Mouse (Mus musculus): ENCODE results near the gene Tmem44.

Tmem44 gene

GRCm38 (mm10) chr16:30518635-30519034 is 32.0 kb downstream of the Tmem44 start:
- DNase-seq (ENCODE audit: low spot score in 2 of 2), result no peak

DNA sequence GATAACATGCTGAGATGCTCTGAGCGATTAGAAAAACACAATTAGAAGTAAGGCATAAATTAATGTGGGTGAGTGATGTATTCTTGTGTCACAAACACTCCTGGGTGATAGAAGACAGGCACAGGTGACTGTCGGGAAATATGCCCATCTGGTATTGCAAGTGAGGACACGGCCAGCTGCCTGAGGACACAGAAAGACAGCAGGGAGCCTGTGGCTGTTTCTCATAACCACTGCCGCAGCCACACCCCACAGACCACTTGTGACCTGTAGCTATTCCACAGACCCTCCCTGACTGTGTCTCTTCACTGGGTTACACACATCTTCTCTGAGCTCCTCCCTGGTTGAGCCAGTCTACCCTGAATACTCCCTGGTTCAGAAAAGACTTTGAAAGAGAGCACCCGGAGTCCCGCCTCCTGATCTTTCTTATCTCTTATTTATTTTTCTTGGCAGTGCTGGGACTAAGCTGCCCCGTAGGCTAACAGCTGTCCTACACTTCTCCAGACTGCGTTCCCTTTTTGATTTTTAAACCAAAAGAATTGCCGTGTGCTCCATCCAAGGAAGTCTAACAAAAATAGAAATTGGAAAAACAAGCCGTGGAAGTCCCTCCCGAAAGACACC is 32.9 kb downstream of the Tmem44 start:
- no peak for DNase-seq (ENCODE audit: low spot score in 2 of 2)

- no peak for DNase-seq (ENCODE audit: low spot score in 2 of 2)
Observed at GRCm38 (mm10) chr16:30516993-30517392, 33.6 kb downstream of the Tmem44 start.

- peak in 1 of 2 experiments; percentile 36 for DNase-seq (ENCODE audit: low spot score in 2 of 2)
Observed at GRCm38 (mm10) chr16:30515418-30515817, 35.2 kb downstream of the Tmem44 start.

- DNase-seq (ENCODE audit: low spot score in 2 of 2), result no peak
Observed at GRCm38 (mm10) chr16:30513050-30514024, 37.3 kb downstream of the Tmem44 start.

DNA sequence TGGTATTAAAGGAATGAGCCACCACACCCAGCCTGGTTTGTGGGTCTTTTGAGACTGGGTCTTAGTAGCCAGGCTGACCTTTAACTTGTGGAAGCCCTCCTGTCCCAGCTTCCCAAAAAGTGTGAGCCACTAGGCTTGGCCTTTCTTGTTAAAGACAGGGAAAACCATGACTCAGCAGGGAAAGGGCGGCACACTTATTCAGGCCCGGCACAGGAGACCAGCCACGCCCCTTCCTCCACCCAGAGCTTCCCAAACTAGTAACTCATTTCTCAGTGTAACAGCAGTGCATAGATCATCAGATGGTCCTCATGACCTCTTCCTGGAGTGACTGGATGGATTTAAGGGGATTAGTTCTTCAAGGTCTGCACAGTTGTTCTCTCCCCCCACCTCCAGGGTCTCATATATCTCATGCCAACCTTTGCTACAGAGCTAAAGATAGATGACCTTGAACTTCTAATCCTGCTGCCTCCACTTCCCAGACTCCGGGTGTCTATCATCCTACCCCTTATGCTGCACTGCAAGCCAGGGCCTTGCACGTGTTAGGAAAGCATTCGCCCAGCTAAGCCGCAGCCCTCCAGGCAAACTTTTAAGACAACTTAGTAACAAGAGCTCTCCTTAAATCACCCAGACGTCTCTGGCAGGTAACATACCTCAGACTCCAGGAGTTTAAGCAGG is 38.1 kb downstream of the Tmem44 start:
- no peak for DNase-seq (ENCODE audit: low spot score in 2 of 2)

- DNase-seq (ENCODE audit: low spot score in 2 of 2), result no peak
Observed at GRCm38 (mm10) chr16:30511563-30512340, 38.9 kb downstream of the Tmem44 start.

- peak; percentile 76 to 82 for DNase-seq (ENCODE audit: low spot score in 2 of 2)
Observed at GRCm38 (mm10) chr16:30510504-30511451, 39.9 kb downstream of the Tmem44 start.

- DNase-seq (ENCODE audit: low spot score in 2 of 2), result no peak
Observed at GRCm38 (mm10) chr16:30510091-30510490, 40.6 kb downstream of the Tmem44 start.

GRCm38 (mm10) chr16:30509340-30509739 is 41.3 kb downstream of the Tmem44 start:
- DNase-seq (ENCODE audit: low spot score in 2 of 2), result no peak

DNA sequence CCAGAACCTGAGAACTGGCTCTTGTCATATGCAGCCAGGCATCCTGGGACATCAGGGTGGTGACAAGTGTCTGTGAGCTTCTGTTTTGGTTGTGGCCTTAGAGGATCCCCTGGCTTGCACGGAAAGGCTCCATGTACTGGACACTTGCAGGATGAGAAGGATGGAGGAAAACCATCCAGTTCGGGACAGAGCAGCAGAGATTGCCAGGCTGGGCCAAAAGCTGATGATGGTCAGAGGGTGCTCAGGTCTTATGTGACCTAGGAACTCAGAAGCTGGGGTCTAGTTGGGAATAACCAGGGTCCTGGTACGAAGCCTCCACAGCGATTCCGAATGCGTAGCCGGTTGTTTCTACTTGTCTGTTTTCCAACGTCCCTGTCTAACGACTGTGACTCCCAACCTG is 41.9 kb downstream of the Tmem44 start:
- no peak for DNase-seq (ENCODE audit: low spot score in 2 of 2)

DNA sequence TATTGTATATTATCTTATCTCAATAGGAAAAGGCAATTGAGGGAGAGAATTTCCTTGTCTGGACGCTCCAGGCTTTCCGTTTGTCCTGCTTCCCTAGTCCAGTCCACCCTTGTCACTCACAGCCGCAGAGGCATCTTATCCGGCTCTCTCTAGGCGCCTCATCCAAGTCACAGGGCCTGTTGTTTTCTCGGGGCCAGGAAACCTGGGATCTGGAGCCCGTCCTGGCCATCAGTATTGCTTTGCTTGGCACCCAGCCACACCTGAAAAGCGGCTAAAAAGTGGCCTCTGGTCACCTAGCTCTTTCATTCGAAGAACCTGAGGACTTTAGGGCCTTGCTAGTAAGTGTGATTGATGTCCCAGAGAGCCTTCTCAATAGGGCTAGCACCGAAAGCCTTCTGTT is 43.5 kb downstream of the Tmem44 start:
- DNase-seq (ENCODE audit: low spot score in 2 of 2), result no peak

DNA sequence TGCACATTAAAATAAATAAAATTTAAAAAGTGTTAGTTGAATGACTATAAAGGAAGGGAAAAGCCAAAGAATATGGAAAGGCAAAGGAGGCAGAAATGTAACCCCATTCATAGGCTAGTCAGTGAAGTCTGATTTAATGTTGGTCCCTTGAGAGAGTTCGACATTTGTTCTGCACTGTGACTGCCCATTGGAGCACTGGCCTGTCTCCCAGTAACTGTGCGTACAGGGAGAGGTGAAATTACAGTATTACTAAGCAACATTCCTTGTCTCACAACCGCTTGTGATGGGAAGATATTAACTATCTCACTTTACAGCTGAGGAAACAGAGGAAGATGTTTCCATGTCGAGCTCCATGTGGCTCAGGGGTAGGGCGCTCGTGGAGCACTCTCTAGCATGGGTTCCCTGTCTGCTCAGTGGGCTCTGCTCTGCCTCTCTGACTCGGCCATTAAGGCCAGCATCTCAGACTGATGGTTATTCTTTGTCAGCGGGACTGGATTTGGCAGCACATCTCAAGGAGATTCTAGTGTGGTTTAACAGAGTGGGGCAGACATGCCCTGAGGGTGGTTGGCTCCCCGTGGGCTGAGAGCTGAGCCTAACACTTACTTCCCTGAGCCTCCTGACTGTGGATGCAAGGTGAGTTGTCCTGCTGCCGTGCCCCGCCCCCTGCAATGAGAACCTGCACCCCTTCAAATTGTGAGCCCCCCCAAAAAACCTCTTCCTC is 45.2 kb downstream of the Tmem44 start:
- DNase-seq (ENCODE audit: low spot score in 2 of 2), result no peak

GRCm38 (mm10) chr16:30504856-30505255 is 45.8 kb downstream of the Tmem44 start:
- no peak for DNase-seq (ENCODE audit: low spot score in 2 of 2)

GRCm38 (mm10) chr16:30503958-30504357 is 46.7 kb downstream of the Tmem44 start:
- DNase-seq (ENCODE audit: low spot score in 2 of 2), result peak; percentile 19 to 30

DNA sequence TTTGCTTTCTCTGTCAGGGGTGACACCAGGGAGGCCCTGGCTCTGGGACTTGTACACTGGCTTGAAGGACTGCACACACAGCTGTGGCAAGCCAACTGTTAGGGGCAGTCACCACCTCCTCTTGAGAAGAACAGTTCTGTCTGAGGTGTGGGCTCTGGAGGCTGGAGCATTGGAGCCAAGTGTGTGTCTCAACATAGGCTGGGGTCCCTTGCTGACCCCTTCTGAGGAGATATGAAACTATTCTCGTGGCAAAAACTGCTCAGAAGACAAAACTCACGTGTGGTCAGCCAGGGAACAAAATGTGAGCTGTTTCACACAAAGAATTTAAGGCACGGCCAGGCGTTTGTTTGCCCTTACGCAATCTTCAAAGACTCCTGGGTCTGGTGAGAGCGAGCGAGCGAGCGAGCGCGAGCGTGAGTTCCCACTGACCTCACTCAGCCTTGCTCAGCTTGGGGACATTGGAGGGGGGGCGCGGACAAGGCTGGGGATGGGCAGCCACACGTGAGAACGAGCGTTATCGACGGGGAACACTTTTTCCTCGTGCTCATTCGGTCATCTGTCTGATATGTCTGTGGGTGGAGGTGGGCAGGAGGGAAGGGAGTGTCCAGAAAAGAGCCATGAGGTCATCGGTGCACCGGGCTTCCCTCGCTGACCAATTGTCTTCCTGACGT is 48.3 kb downstream of the Tmem44 start:
- no peak for DNase-seq (ENCODE audit: low spot score in 2 of 2)

- no peak for DNase-seq (ENCODE audit: low spot score in 2 of 2)
Observed at GRCm38 (mm10) chr16:30501621-30502020, 49.0 kb downstream of the Tmem44 start.

GRCm38 (mm10) chr16:30500223-30500622 is 50.4 kb downstream of the Tmem44 start:
- no peak for DNase-seq (ENCODE audit: low spot score in 2 of 2)

Data from spleen, postnatal 14 days (tissue).